Mouse (Mus musculus) lung, adult 2 months (tissue): ENCODE results near the gene Klc4. TPM values are rescaled to one million over a fixed set of nuclear protein-coding genes. Genes with fewer than 3 reads are reported as not detected.

Experiments used
- DNase-seq: peaks from one replicate; pipeline ENCODE4 v3.0.0; 2022
- H3K4me1 ChIP-seq: fragments of 200-500 bp; 2 replicates; pipeline ENCODE4 v1.6.1; 2011; ENCODE audit warnings: low read length; ENCODE audit not compliant: control insufficient read depth, insufficient read depth
- H3K4me3 ChIP-seq: fragments of 200-500 bp; replicated peaks from 2 replicates; pipeline ENCODE3; 2011; ENCODE audit warnings: low read depth, mild to moderate bottlenecking, control low read depth, low read length; ENCODE audit errors: extremely low read depth
- CTCF ChIP-seq: fragments of 200-500 bp; IDR thresholded peaks from 2 replicates; pipeline ENCODE4 v1.5.1; 2011; ENCODE audit warnings: mild to moderate bottlenecking, low read length, control low read depth; ENCODE audit not compliant: insufficient read depth
- POLR2A ChIP-seq: fragments of 200-500 bp; IDR thresholded peaks from 2 replicates; pipeline ENCODE4 v1.6.1; 2011; ENCODE audit warnings: low read depth, mild to moderate bottlenecking, control low read depth, low read length, borderline replicate concordance; ENCODE audit errors: extremely low read depth
- WGBS: fragments of 180-500 bp; shearing (Covaris S2); methylation state at CpG from one replicate; pipeline ENCODE4 v1.1.7; 2018; 5-methylcytosine and 5-hydroxymethylcytosine counted together
- polyA plus RNA-seq: library from polyadenylated mRNA; depleted of rRNA; stranded (reverse); fragments of >200 nt; gene quantifications from 2 replicates; pipeline ENCODE4 v1.2.3, GENCODE M21; 2012

The Klc4 gene
- polyA plus RNA-seq, 1 experiment: 22.6 TPM

- no peak for DNase-seq
- H3K4me3 ChIP-seq: no peak overlapping the region
- TF ChIP-seq POLR2A (no peak), CTCF (no peak)
- no peaks in the 10 kb centered on the region for H3K4me1 ChIP-seq
- WGBS: 92% methylated on average over 9 of the region's 9 CpGs
Measured at GRCm38 (mm10) chr17:46661351-46661750, 15.5 kb upstream of the Klc4 start.

GRCm38 (mm10) chr17:46656054-46656453, 10.2 kb upstream of the Klc4 start:
- no peak for TF ChIP-seq CTCF
- TF ChIP-seq POLR2A: no peak
- no peak for DNase-seq
- 61% methylated on average over 6 of the region's 6 CpGs for WGBS
- Histone ChIP-seq H3K4me1 (peaks cover 10% of the 10 kb centered on the region), H3K4me3 (no peak overlapping the region)

DNA sequence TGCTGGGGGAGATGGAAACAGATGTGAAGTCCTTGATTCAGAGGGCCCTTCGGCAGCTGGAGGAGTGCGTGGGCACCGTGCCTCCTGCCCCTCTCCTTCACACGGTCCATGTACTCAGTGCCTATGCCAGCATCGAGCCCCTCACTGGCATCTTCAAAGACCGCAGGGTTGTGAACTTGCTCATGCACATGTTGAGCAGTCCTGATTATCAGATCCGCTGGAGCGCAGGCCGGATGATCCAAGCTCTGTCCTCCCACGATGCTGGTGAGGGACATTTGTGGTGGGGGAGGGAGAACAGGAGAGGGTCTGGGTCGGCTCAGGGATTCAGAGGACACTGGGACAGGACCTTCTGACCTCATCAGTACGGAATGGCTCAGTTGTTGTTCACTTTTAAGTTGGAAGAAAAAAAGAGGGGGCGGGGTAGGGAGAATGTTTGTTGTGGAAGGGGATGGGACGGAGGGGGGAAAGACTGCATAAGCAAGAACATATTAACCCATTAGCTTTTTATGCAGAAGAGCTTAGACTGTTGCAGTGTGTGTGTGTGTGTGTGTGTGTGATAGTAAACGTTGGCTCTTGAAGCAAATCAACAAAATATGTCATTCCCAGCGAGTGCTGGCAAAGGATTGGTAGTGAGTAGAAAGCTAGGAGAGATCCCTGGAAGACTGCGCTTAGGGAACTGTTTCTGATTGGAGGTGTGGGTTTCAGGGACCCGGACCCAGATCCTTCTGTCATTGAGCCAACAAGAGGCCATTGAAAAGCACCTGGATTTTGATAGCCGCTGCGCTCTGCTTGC, 6.1 kb upstream of the Klc4 start:
- no peak overlapping the region for H3K4me3 ChIP-seq
- 54% methylated on average over 20 of the region's 20 CpGs for WGBS
- TF ChIP-seq POLR2A (no peak), CTCF (no peak)
- peaks cover 16% of the 10 kb centered on the region for H3K4me1 ChIP-seq
- DNase-seq: no peak

DNA sequence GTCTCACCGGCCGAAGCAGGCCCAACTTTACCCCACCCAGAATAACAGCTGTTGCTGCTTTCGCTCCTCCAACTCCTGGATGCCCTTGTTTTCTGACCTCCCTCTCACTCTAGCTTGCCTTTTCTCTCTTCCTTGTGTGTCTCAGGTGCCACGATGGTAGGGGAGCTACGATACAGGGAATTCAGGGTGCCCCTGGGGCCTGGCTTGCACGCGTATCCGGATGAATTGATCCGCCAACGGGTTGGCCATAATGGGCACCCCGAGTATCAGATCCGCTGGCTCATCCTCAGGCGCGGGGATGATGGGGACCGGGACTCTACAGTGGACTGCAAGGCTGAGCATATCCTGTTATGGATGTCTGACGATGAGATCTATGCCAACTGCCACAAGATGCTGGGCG, 5.5 kb upstream of the Klc4 start:
- TF ChIP-seq CTCF: no peak
- no peak for TF ChIP-seq POLR2A
- WGBS: 60% methylated on average over 17 of the region's 17 CpGs
- H3K4me3 ChIP-seq: peak overlapping the region; percentile 83
- no peak for DNase-seq
- peaks cover 19% of the 10 kb centered on the region for H3K4me1 ChIP-seq

DNA sequence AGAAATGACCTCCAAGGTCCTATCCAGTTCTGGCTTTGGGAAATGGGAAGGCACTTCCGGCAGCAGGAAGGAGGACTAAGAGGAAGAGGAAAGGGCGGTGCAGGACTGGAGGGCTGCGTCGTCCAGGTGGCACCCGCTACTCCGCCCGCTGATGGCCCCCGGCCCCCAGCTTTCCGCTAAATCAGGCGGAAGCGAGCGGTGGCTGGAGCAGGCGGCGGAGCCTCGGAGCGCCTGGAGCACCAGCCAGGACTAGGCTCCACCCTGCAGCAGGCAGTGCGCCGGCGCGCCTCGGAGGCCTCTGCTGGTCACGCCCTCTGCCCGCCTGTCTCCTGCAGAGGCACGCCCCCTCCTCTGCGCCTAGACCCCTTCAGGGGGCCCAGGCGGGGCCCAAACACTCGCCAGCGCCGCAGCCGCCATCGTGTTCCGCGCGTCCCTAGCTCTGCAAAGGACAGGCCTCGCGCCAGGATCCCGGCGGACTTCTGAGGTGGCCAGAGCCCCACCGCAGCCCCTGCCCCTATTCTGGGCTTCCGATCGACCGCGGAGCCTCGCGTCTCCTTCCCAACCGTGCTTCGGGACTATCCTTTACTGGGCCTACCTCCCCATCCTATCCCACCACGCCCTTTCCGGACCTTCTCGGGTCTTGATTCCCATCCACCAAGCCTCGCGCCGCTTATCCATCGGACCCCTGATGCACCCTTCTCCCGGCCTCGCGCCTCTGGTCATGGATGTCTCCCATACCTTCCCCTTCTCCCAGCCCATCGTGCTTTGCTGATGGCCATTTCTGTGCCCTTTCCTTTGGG, 4.6 kb upstream of the Klc4 start, which contains the start of gene Cul7:
Gene Cul7, plus strand, starts transcription at position 106 of the 800 bp plus-strand sequence.
- DNase-seq: peak; percentile 84
- H3K4me3 ChIP-seq: peak within 1 kb of the TSS; percentile 83
- no peak for TF ChIP-seq CTCF
- peak; percentile 69; the same call in 1 of the 2 replicates for TF ChIP-seq POLR2A
- under 1% methylated on average over 58 of the region's 58 CpGs for WGBS
- peaks cover 19% of the 10 kb centered on the region for H3K4me1 ChIP-seq

- TF ChIP-seq CTCF: no peak
- TF ChIP-seq POLR2A: no peak
- WGBS: 15% methylated on average over 15 of the region's 15 CpGs
- Histone ChIP-seq H3K4me3 (peak overlapping the region; percentile 83), H3K4me1 (peaks cover 19% of the 10 kb centered on the region)
- no peak for DNase-seq
Measured at GRCm38 (mm10) chr17:46649811-46650210, 4.0 kb upstream of the Klc4 start.

GRCm38 (mm10) chr17:46648436-46648835, 2.6 kb upstream of the Klc4 start:
- DNase-seq: no peak
- peaks cover 24% of the 10 kb centered on the region for H3K4me1 ChIP-seq
- no peak overlapping the region for H3K4me3 ChIP-seq
- TF ChIP-seq CTCF: no peak
- no peak for TF ChIP-seq POLR2A
- WGBS: 79% methylated on average over 9 of the region's 9 CpGs

- TF ChIP-seq CTCF: no peak
- no peak for TF ChIP-seq POLR2A
Measured at GRCm38 (mm10) chr17:46647279-46647678, 1.5 kb upstream of the Klc4 start.

DNA sequence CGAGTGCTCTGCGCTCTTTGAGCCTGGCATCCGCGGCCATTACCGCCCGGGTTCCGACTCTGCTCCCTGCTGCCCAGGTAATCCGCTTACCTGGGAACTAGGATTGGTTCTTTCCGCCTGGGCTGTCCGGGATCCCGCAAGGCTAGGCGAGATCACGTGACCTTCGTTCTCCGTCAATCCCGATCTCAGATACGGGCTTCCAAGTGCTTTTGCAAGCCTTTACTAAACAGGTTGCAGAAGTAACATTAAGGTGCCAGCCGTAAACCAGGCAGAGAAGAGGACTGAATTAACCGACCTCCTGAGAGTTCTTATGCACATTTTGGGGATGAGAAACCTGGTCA, 470 bp upstream of the Klc4 start:
- TF ChIP-seq POLR2A (no peak), CTCF (no peak)
- under 1% methylated on average over 19 of the region's 19 CpGs for WGBS

More at GRCm38 (mm10) chr17:46647279-46647678, 1.5 kb upstream of the Klc4 start:
- no peak for DNase-seq
- Histone ChIP-seq H3K4me3 (no peak overlapping the region), H3K4me1 (peaks cover 24% of the 10 kb centered on the region)
- WGBS: 87% methylated on average over 7 of the region's 7 CpGs

GRCm38 (mm10) chr17:46644916-46645475, 826 bp downstream of the Klc4 start:
- no peak for TF ChIP-seq CTCF
- peak; percentile 21; the same call in 1 of the 2 replicates for TF ChIP-seq POLR2A
- Histone ChIP-seq H3K4me1 (peaks cover 11% of the 10 kb centered on the region), H3K4me3 (peak overlapping the region; percentile 90)
- 5% methylated on average over 11 of the region's 11 CpGs for WGBS
- DNase-seq: peak; percentile 75

More for the DNA sequence above, 470 bp upstream of the Klc4 start:
- no peak for DNase-seq
- H3K4me3 ChIP-seq: peak overlapping the region; percentile 88
- peaks cover 17% of the 10 kb centered on the region for H3K4me1 ChIP-seq
